Mouse (Mus musculus) lung, embryonic 15.5 days (tissue): ENCODE measurements around the gene 4933400A11Rik. TPM values are rescaled to one million over a fixed set of nuclear protein-coding genes. Genes with fewer than 3 reads are reported as not detected.

Source experiments
- ATAC-seq: fragments of 200-750 bp; cut with Nextera tagmentation; 2 replicates; pipeline ENCODE4 v1.8.0; 2017; ENCODE audit warnings: moderate number of reproducible peaks, borderline replicate concordance; ENCODE audit not compliant: low FRiP score, low TSS enrichment; ENCODE audit errors: extremely low read depth
- H3K27ac ChIP-seq: fragments of 300-500 bp; sonication (generic); 2 replicates; pipeline ENCODE4 v1.5.1; 2015; ENCODE audit warnings: moderate library complexity, mild to moderate bottlenecking, inconsistent platforms
- H3K27me3 ChIP-seq: fragments of 300-500 bp; sonication (generic); 2 replicates; pipeline ENCODE4 v1.6.1; 2015; ENCODE audit warnings: inconsistent platforms
- H3K36me3 ChIP-seq: fragments of 300-500 bp; sonication (generic); 2 replicates; pipeline ENCODE4 v1.6.1; 2015; ENCODE audit warnings: inconsistent platforms
- H3K4me1 ChIP-seq: fragments of 300-500 bp; sonication (generic); 2 replicates; pipeline ENCODE4 v1.6.1; 2015; ENCODE audit warnings: inconsistent platforms
- H3K4me2 ChIP-seq: fragments of 300-500 bp; sonication (generic); 2 replicates; pipeline ENCODE4 v1.6.1; 2015; ENCODE audit warnings: inconsistent platforms, mild to moderate bottlenecking, moderate library complexity
- H3K4me3 ChIP-seq: fragments of 300-500 bp; sonication (generic); 2 replicates; pipeline ENCODE4 v1.5.1; 2015; ENCODE audit warnings: mild to moderate bottlenecking, inconsistent platforms
- H3K9ac ChIP-seq: fragments of 300-500 bp; sonication (generic); 2 replicates; pipeline ENCODE4 v1.6.1; 2015; ENCODE audit warnings: inconsistent platforms
- H3K9me3 ChIP-seq: fragments of 300-500 bp; sonication (generic); 2 replicates; pipeline ENCODE4 v1.6.1; 2016; ENCODE audit warnings: inconsistent platforms
- WGBS: fragments of 180-500 bp; shearing (Covaris S2); methylation state at CpG from one replicate; pipeline ENCODE4 v1.1.7; 2015; 5-methylcytosine and 5-hydroxymethylcytosine counted together
- polyA plus RNA-seq: library from polyadenylated mRNA; unstranded; fragments of >200 nt; fragmentation: Nextera tagmentation; extraction: Ambion mirVana; gene quantifications from 2 replicates; pipeline ENCODE4 v1.2.1, GENCODE M21; 2015

The 4933400A11Rik gene
- polyA plus RNA-seq, 1 experiment from 2014 or later, result 0.24 TPM

- H3K27ac ChIP-seq, result no peak overlapping the region
- H3K4me3 ChIP-seq, result no peak overlapping the region
- H3K9me3 ChIP-seq, result no peaks in the 10 kb centered on the region
- H3K27me3 ChIP-seq, result peaks cover 5% of the 10 kb centered on the region
- no peak for ATAC-seq
- whole genome bisulfite sequencing, result 35% methylated on average over 7 of the region's 7 CpGs
- no peak overlapping the region for H3K4me2 ChIP-seq
- H3K4me1 ChIP-seq, result no peaks in the 10 kb centered on the region
- no peaks in the 10 kb centered on the region for H3K36me3 ChIP-seq
- H3K9ac ChIP-seq, result no peak overlapping the region
Measured at GRCm38 (mm10) chrX:169794831-169795311, 15.4 kb upstream of the 4933400A11Rik start.

DNA sequence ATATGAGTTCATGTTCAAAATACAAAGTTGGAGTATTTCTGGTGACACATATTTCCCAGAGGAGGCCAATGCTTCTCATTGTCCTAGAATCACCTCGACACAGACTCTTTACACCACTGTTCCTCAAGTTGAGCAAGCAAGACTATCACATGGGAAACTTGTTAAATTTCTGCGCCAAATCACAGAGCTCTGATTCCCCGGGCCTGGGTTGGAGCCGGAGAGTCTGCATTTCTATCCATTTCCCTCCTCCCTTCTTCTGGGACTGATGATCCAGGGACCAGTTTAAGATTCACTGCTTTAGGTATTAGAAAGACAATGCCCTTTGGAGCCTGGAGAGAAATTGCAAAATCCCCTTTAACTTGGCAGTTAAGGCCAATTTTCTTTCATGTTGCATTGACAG lies 15.0 kb upstream of the 4933400A11Rik start:
- peaks cover 5% of the 10 kb centered on the region for H3K27me3 ChIP-seq
- no peaks in the 10 kb centered on the region for H3K4me1 ChIP-seq
- no peaks in the 10 kb centered on the region for H3K9me3 ChIP-seq
- no peak overlapping the region for H3K4me2 ChIP-seq
- H3K36me3 ChIP-seq, result no peaks in the 10 kb centered on the region
- H3K9ac ChIP-seq, result no peak overlapping the region
- 50% methylated on average over 4 of the region's 4 CpGs for WGBS
- no peak overlapping the region for H3K4me3 ChIP-seq
- ATAC-seq, result no peak
- no peak overlapping the region for H3K27ac ChIP-seq

DNA sequence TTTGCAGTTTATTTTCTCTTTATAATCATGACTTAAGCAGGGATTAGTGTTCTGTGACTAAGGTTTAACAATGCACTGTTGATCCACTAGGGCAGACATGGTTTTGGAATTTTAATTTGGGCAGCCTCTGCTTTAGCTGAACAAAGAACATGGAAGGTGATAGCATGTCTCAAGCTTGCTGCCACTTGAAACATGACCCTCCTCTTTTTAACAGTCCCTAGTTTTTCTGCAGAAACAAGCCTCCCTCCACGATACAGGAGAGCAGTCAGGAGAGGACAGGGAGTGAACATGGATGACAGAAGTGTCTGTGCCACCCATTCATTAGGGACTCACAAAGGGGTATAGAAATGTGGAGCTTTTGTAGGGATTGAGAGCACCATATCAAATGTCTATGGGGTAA lies 13.4 kb upstream of the 4933400A11Rik start:
- no peaks in the 10 kb centered on the region for H3K27me3 ChIP-seq
- no peaks in the 10 kb centered on the region for H3K4me1 ChIP-seq
- no peak overlapping the region for H3K27ac ChIP-seq
- 54% methylated on average over 1 of the region's 1 CpGs for WGBS
- no peak for ATAC-seq
- H3K4me2 ChIP-seq, result no peak overlapping the region
- H3K9ac ChIP-seq, result no peak overlapping the region
- no peaks in the 10 kb centered on the region for H3K9me3 ChIP-seq
- no peak overlapping the region for H3K4me3 ChIP-seq
- H3K36me3 ChIP-seq, result no peaks in the 10 kb centered on the region

DNA sequence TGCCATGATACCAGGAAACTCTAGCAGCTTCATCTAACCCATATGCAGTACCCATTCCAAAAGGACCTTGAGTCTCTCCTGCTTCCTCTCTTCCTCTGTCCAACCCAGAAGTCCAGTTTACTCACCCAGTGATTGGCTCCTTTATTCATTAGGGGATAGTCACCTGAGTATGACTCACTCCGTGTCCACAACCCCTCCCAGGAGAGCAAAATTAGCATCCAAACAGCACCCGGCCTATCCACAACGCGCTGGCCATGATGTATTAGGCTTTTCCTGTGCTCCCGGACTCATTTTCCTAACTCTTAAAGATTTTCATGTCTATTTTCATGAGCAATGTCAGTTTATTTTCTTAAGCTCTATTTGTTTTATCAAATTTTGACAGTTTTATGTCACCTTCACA lies 10.3 kb upstream of the 4933400A11Rik start:
- ATAC-seq, result no peak

DNA sequence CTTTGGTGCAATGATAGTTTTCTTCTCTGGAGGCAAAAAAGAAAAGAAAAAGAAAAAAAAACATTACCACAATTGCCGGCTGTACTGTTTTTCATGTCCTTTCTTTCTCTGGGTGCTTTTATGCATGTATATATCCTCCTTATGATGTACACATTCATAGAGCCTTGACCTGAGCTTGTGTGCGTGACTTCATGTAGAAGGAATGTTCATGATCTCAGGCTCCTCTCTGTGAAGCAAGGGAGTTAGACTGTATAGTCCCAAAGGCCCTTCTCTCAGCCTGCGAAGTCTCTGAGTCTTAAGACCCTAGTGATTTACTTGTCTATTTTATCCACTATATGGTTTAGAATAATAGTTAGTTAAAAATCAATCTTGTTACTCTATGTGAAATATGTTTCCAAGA lies 21.4 kb downstream of the 4933400A11Rik start:
- no peak overlapping the region for H3K27ac ChIP-seq
- no peak overlapping the region for H3K4me2 ChIP-seq
- no peaks in the 10 kb centered on the region for H3K4me1 ChIP-seq
- H3K9me3 ChIP-seq, result no peaks in the 10 kb centered on the region
- no peaks in the 10 kb centered on the region for H3K27me3 ChIP-seq
- no peak overlapping the region for H3K4me3 ChIP-seq
- no peaks in the 10 kb centered on the region for H3K36me3 ChIP-seq
- H3K9ac ChIP-seq, result no peak overlapping the region
- ATAC-seq, result no peak
- WGBS, result 60% methylated on average over 3 of the region's 3 CpGs

More for the DNA sequence above, 10.3 kb upstream of the 4933400A11Rik start:
- WGBS, result 82% methylated on average over 5 of the region's 5 CpGs
- Histone ChIP-seq H3K4me3 (no peak overlapping the region), H3K27me3 (no peaks in the 10 kb centered on the region), H3K4me2 (no peak overlapping the region), H3K9me3 (no peaks in the 10 kb centered on the region), H3K27ac (no peak overlapping the region), H3K4me1 (no peaks in the 10 kb centered on the region), H3K36me3 (no peaks in the 10 kb centered on the region), H3K9ac (no peak overlapping the region)

DNA sequence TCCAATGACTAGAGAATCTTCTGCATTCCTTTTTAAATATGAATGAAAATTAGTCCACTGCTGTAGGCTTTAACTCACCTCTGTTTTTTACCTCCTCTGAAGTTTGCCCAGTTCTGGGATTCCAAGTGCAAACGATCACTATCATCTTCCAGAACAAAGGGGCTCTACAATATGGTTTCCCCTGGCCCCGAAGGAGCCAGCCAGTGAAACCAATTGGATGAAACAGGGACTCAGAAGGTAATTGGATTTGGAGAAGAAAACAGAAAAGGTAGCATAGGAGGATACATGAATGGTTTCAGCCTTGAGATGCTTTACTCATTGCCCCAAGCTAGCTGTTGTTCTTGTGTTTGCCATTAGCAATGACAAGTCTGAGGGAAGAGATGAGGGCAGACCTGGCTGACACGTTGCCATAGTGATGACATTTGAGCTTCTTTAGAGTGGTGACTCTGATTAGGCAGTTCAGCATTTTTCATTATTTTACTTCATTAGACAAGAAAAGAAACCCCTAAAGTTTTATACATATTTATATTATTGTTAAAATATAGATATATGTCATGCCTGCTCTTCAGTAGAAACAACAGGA lies 44.0 kb downstream of the 4933400A11Rik start:
- H3K4me2 ChIP-seq, result no peak overlapping the region
- H3K4me1 ChIP-seq, result no peaks in the 10 kb centered on the region
- no peak for ATAC-seq
- no peak overlapping the region for H3K27ac ChIP-seq
- 55% methylated on average over 3 of the region's 3 CpGs for WGBS
- H3K9me3 ChIP-seq, result no peaks in the 10 kb centered on the region
- H3K36me3 ChIP-seq, result no peaks in the 10 kb centered on the region
- H3K4me3 ChIP-seq, result no peak overlapping the region
- no peaks in the 10 kb centered on the region; the same call in 1 of the 2 replicates for H3K27me3 ChIP-seq
- H3K9ac ChIP-seq, result no peak overlapping the region

Other genes starting within 250 kb of the 4933400A11Rik start
- 6.0 and 6.7 TPM in 2 replicates for gene Mid1, start 94.4 kb downstream of the 4933400A11Rik start, polyA plus RNA-seq
- gene Gm21887, start 230.0 kb upstream of the 4933400A11Rik start, polyA plus RNA-seq, result 199 and 218 TPM in 2 replicates